Mouse (Mus musculus) hindbrain, embryonic 11.5 days (tissue): ENCODE measurements around the gene Mdga1. TPM values are rescaled to one million over a fixed set of nuclear protein-coding genes. Genes with fewer than 3 reads are reported as not detected.
A peak's percentile ranks its signal among the peaks of the same experiment; 100 is the strongest.

Experiments used
- ATAC-seq: fragments of 200-750 bp; cut with Nextera tagmentation; 2 replicates; pipeline ENCODE4 v1.8.0; 2017; ENCODE audit warnings: mild to moderate bottlenecking, moderate TSS enrichment, moderate library complexity; ENCODE audit not compliant: low FRiP score
- DNase-seq: peaks from one replicate; pipeline ENCODE4 v3.0.0-alpha.2; 2015; ENCODE audit warnings: low spot score
- H3K27ac ChIP-seq: fragments of 300-500 bp; sonication (generic); 2 replicates; pipeline ENCODE4 v1.5.1; 2014; ENCODE audit warnings: mild to moderate bottlenecking, low read depth, low read length
- H3K27me3 ChIP-seq: fragments of 300-500 bp; sonication (generic); 2 replicates; pipeline ENCODE4 v1.6.1; 2014; ENCODE audit warnings: mild to moderate bottlenecking, low read length, moderate library complexity, mixed read lengths; ENCODE audit not compliant: control insufficient read depth, insufficient read depth
- H3K36me3 ChIP-seq: fragments of 300-500 bp; sonication (generic); 2 replicates; pipeline ENCODE4 v1.6.1; 2014; ENCODE audit warnings: mild to moderate bottlenecking, low read length, moderate library complexity, mixed read lengths; ENCODE audit not compliant: control insufficient read depth, insufficient read depth
- H3K4me1 ChIP-seq: fragments of 300-500 bp; sonication (generic); replicated peaks from 2 replicates; pipeline ENCODE4 v1.6.1; 2014; ENCODE audit warnings: low read length, mixed read lengths; ENCODE audit not compliant: control insufficient read depth, insufficient read depth
- H3K4me2 ChIP-seq: fragments of 300-500 bp; sonication (generic); replicated peaks from 2 replicates; pipeline ENCODE4 v1.6.1; 2014; ENCODE audit warnings: mild to moderate bottlenecking, low read depth, low read length
- H3K4me3 ChIP-seq: fragments of 300-500 bp; sonication (generic); 2 replicates; pipeline ENCODE4 v1.5.1; 2014; ENCODE audit warnings: low read depth, low read length
- H3K9ac ChIP-seq: fragments of 300-500 bp; sonication (generic); 2 replicates; pipeline ENCODE4 v1.6.1; 2014; ENCODE audit warnings: low read depth, low read length
- H3K9me3 ChIP-seq: fragments of 300-500 bp; sonication (generic); 2 replicates; pipeline ENCODE4 v1.6.1; 2016; ENCODE audit warnings: low read length; ENCODE audit not compliant: control insufficient read depth
- WGBS: fragments of 180-500 bp; shearing (Covaris S2); extraction: QIAGEN DNeasy Blood & Tissue Kit; methylation state at CpG from one replicate; pipeline ENCODE4 v1.1.7; 2014; 5-methylcytosine and 5-hydroxymethylcytosine counted together
- polyA plus RNA-seq: library from polyadenylated mRNA; unstranded; fragments of >200 nt; fragmentation: Nextera tagmentation; extraction: Ambion mirVana; gene quantifications from 2 replicates; pipeline ENCODE4 v1.2.1, GENCODE M21; 2014

The Mdga1 gene
- polyA plus RNA-seq = 4.6 and 4.8 TPM in 2 replicates

- H3K4me2 ChIP-seq = no peak within 1 kb of the TSS
- H3K27me3 ChIP-seq = no peaks in the 10 kb centered on the region
- H3K9ac ChIP-seq = no peak within 1 kb of the TSS
- peaks cover 6% of the 10 kb centered on the region for H3K4me1 ChIP-seq
- no peak within 1 kb of the TSS for H3K4me3 ChIP-seq
- 75% methylated on average over 7 of the region's 7 CpGs for WGBS
- no peaks in the 10 kb centered on the region for H3K9me3 ChIP-seq
- DNase-seq = no peak
- H3K27ac ChIP-seq = no peak within 1 kb of the TSS
- ATAC-seq = no peak
- no peaks in the 10 kb centered on the region for H3K36me3 ChIP-seq
Measured at GRCm38 (mm10) chr17:29970037-29970555, at the start of gene Mdga1. Gene Mdga1 (minus strand): TSS chr17:29970087.

- no peak for ATAC-seq
- Histone ChIP-seq H3K27ac (no peak overlapping the region), H3K9me3 (no peaks in the 10 kb centered on the region), H3K9ac (no peak overlapping the region), H3K4me3 (no peak overlapping the region), H3K4me1 (no peaks in the 10 kb centered on the region), H3K4me2 (no peak overlapping the region), H3K36me3 (no peaks in the 10 kb centered on the region), H3K27me3 (no peaks in the 10 kb centered on the region)
- 95% methylated on average over 12 of the region's 12 CpGs for WGBS
- no peak for DNase-seq
Measured at GRCm38 (mm10) chr17:30018927-30019610, 49.2 kb upstream of the Mdga1 start.

GRCm38 (mm10) chr17:30014660-30015059 lies 44.8 kb upstream of the Mdga1 start:
- no peaks in the 10 kb centered on the region for H3K9me3 ChIP-seq
- no peak overlapping the region for H3K9ac ChIP-seq
- WGBS = 96% methylated on average over 4 of the region's 4 CpGs
- H3K4me3 ChIP-seq = no peak overlapping the region
- H3K36me3 ChIP-seq = no peaks in the 10 kb centered on the region
- H3K4me1 ChIP-seq = no peaks in the 10 kb centered on the region
- no peak for ATAC-seq
- DNase-seq = no peak
- H3K4me2 ChIP-seq = no peak overlapping the region
- H3K27ac ChIP-seq = no peak overlapping the region
- H3K27me3 ChIP-seq = no peaks in the 10 kb centered on the region

- DNase-seq (no peak), ATAC-seq (no peak)
- Histone ChIP-seq H3K9me3 (no peaks in the 10 kb centered on the region), H3K9ac (no peak overlapping the region), H3K36me3 (no peaks in the 10 kb centered on the region), H3K4me1 (peaks cover 7% of the 10 kb centered on the region), H3K4me2 (no peak overlapping the region), H3K27me3 (no peaks in the 10 kb centered on the region), H3K27ac (no peak overlapping the region), H3K4me3 (no peak overlapping the region)
Measured at GRCm38 (mm10) chr17:30008392-30008791, 38.5 kb upstream of the Mdga1 start.

GRCm38 (mm10) chr17:30007883-30008282 lies 38.0 kb upstream of the Mdga1 start:
- ATAC-seq (no peak), DNase-seq (no peak)
- H3K9ac ChIP-seq = no peak overlapping the region
- WGBS = 85% methylated on average over 6 of the region's 6 CpGs
- no peak overlapping the region for H3K4me3 ChIP-seq
- peaks cover 7% of the 10 kb centered on the region for H3K4me1 ChIP-seq
- no peak overlapping the region for H3K27ac ChIP-seq
- no peaks in the 10 kb centered on the region for H3K36me3 ChIP-seq
- no peak overlapping the region for H3K4me2 ChIP-seq
- H3K27me3 ChIP-seq = no peaks in the 10 kb centered on the region
- H3K9me3 ChIP-seq = no peaks in the 10 kb centered on the region

GRCm38 (mm10) chr17:30006877-30007276 lies 37.0 kb upstream of the Mdga1 start:
- 86% methylated on average over 2 of the region's 2 CpGs for WGBS
- no peaks in the 10 kb centered on the region for H3K27me3 ChIP-seq
- ATAC-seq (no peak), DNase-seq (no peak)
- peaks cover 7% of the 10 kb centered on the region for H3K4me1 ChIP-seq
- no peak overlapping the region for H3K4me3 ChIP-seq
- H3K9me3 ChIP-seq = no peaks in the 10 kb centered on the region
- H3K9ac ChIP-seq = no peak overlapping the region
- no peak overlapping the region for H3K4me2 ChIP-seq
- H3K27ac ChIP-seq = no peak overlapping the region
- H3K36me3 ChIP-seq = no peaks in the 10 kb centered on the region

GRCm38 (mm10) chr17:30005451-30005941 lies 35.6 kb upstream of the Mdga1 start:
- no peaks in the 10 kb centered on the region for H3K27me3 ChIP-seq
- peak overlapping the region; percentile 68 for H3K4me2 ChIP-seq
- H3K9ac ChIP-seq = peak overlapping the region; percentile 96
- peaks cover 7% of the 10 kb centered on the region for H3K4me1 ChIP-seq
- DNase-seq = no peak
- 0% methylated on average over 4 of the region's 19 CpGs for WGBS
- no peaks in the 10 kb centered on the region for H3K36me3 ChIP-seq
- no peaks in the 10 kb centered on the region for H3K9me3 ChIP-seq
- peak overlapping the region; percentile 94 for H3K4me3 ChIP-seq
- H3K27ac ChIP-seq = peak overlapping the region; percentile 100
- peak; percentile 49; the same call in 1 of the 2 replicates for ATAC-seq

GRCm38 (mm10) chr17:30005103-30005443 lies 35.2 kb upstream of the Mdga1 start:
- H3K4me3 ChIP-seq = peak overlapping the region; percentile 94
- H3K4me1 ChIP-seq = peaks cover 7% of the 10 kb centered on the region
- peak overlapping the region; percentile 96 for H3K9ac ChIP-seq
- no peaks in the 10 kb centered on the region for H3K27me3 ChIP-seq
- peak overlapping the region; percentile 68 for H3K4me2 ChIP-seq
- 0% methylated on average over 3 of the region's 47 CpGs for WGBS
- H3K9me3 ChIP-seq = no peaks in the 10 kb centered on the region
- no peaks in the 10 kb centered on the region for H3K36me3 ChIP-seq
- peak overlapping the region; percentile 100 for H3K27ac ChIP-seq
- ATAC-seq (no peak; the same call in none of the 2 replicates), DNase-seq (no peak)
